Mouse (Mus musculus) forebrain, embryonic 13.5 days (tissue): ENCODE measurements at regions not wholly inside any gene's neighbourhood (a gene's known extent, or its start where the extent isn't known, plus 50 kb on each side); places are given as distances from the start of the nearest gene placed in this dataset.

ENCODE experiments used
- ATAC-seq: fragments of 200-750 bp; cut with Nextera tagmentation; 2 replicates; pipeline ENCODE4 v1.8.0; 2017
- H3K27ac ChIP-seq: fragments of 300-500 bp; sonication (generic); 2 replicates; pipeline ENCODE4 v1.5.1; 2015; ENCODE audit warnings: inconsistent platforms, mild to moderate bottlenecking, moderate library complexity
- H3K27me3 ChIP-seq: fragments of 300-500 bp; sonication (generic); 2 replicates; pipeline ENCODE4 v1.6.1; 2015; ENCODE audit warnings: mild to moderate bottlenecking, inconsistent platforms
- H3K36me3 ChIP-seq: fragments of 300-500 bp; sonication (generic); 2 replicates; pipeline ENCODE4 v1.6.1; 2015; ENCODE audit warnings: mild to moderate bottlenecking, inconsistent platforms; ENCODE audit not compliant: poor library complexity, severe bottlenecking
- H3K4me1 ChIP-seq: fragments of 300-500 bp; sonication (generic); 2 replicates; pipeline ENCODE4 v1.6.1; 2015; ENCODE audit warnings: inconsistent platforms
- H3K4me2 ChIP-seq: fragments of 300-500 bp; sonication (generic); 2 replicates; pipeline ENCODE4 v1.6.1; 2015; ENCODE audit warnings: inconsistent platforms, mild to moderate bottlenecking, moderate library complexity
- H3K4me3 ChIP-seq: fragments of 300-500 bp; sonication (generic); 2 replicates; pipeline ENCODE4 v1.5.1; 2015; ENCODE audit warnings: mild to moderate bottlenecking, inconsistent platforms
- H3K9ac ChIP-seq: fragments of 300-500 bp; sonication (generic); 2 replicates; pipeline ENCODE4 v1.6.1; 2015; ENCODE audit warnings: mild to moderate bottlenecking, inconsistent platforms
- H3K9me3 ChIP-seq: fragments of 300-500 bp; sonication (generic); replicated peaks from 2 replicates; pipeline ENCODE4 v1.6.1; 2016; ENCODE audit warnings: inconsistent platforms
- WGBS: fragments of 180-500 bp; shearing (Covaris S2); methylation state at CpG from one replicate; pipeline ENCODE4 v1.1.7; 2015; 5-methylcytosine and 5-hydroxymethylcytosine counted together

DNA sequence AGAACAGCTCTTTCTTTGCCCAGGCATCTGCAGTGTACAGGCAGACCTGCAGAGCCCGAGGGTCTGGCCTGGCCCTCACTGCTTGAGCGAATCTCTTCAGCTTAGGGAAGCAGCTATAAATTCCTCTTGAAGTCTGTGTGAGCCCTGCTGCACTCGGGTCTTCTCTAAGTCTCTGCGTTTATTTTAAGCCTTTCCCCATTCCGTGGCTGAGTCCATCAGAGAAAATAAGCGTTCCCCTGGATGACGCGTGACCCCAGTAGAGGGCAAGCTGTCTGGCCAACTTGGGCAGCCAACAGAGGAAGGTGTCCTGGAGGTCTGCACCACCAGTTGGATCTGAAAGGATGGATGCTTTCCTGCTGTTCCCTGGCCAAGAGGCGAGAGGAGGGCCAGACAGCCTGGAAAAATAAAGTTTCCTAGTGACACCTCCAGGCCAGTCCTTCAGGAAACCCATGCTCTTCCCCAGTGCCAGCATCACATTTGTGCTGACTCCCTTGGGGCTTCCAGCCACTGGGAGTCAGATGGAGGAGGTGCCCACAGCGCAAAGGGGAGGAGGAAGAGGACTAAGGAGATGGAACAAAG, 213.9 kb upstream of the Tle3 start:
- Histone ChIP-seq H3K4me1 (peaks cover 41% of the 10 kb centered on the region), H3K27me3 (peaks cover 28% of the 10 kb centered on the region; the same call in 1 of the 2 replicates), H3K27ac (no peak overlapping the region), H3K4me2 (no peak overlapping the region), H3K4me3 (no peak overlapping the region), H3K36me3 (no peaks in the 10 kb centered on the region), H3K9ac (no peak overlapping the region), H3K9me3 (no peaks in the 10 kb centered on the region)
- ATAC-seq, result no peak
- 69% methylated on average over 10 of the region's 10 CpGs for WGBS

- Histone ChIP-seq H3K27me3 (peaks cover 33% of the 10 kb centered on the region; the same call in 1 of the 2 replicates), H3K9me3 (no peaks in the 10 kb centered on the region), H3K4me1 (peaks cover 47% of the 10 kb centered on the region), H3K4me3 (no peak overlapping the region), H3K36me3 (no peaks in the 10 kb centered on the region), H3K27ac (no peak overlapping the region), H3K9ac (no peak overlapping the region), H3K4me2 (no peak overlapping the region)
- ATAC-seq, result no peak
- WGBS, result 49% methylated on average over 2 of the region's 2 CpGs
Observed at GRCm38 (mm10) chr9:61159159-61159558, 213.0 kb upstream of the Tle3 start.

GRCm38 (mm10) chr9:61159616-61160015, 212.6 kb upstream of the Tle3 start:
- 77% methylated on average over 10 of the region's 10 CpGs for WGBS
- H3K9me3 ChIP-seq, result no peaks in the 10 kb centered on the region
- no peak for ATAC-seq
- H3K27ac ChIP-seq, result no peak overlapping the region
- no peak overlapping the region for H3K9ac ChIP-seq
- H3K4me2 ChIP-seq, result no peak overlapping the region
- H3K27me3 ChIP-seq, result peaks cover 33% of the 10 kb centered on the region; the same call in 1 of the 2 replicates
- no peak overlapping the region for H3K4me3 ChIP-seq
- H3K36me3 ChIP-seq, result no peaks in the 10 kb centered on the region
- peaks cover 48% of the 10 kb centered on the region for H3K4me1 ChIP-seq

DNA sequence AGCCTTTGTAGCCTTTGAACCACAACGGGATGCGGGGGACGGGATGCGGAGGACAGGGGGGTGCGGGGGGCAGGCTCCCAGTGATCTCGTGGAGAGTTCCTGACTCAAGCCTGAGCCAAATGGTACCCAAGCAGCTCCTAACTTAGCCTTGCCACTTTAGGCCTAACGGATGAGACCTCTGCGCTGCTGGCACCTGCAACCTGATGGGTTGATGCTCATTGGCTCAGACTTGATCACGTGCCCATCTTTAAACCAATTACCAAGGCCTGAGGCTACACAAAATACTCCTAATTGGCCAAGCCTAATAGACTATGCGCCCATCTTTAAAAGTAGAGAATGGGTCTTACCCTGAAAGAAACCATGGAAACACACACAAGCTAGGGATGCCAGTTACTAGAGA, 209.3 kb upstream of the Tle3 start:
- Histone ChIP-seq H3K9me3 (no peaks in the 10 kb centered on the region), H3K4me3 (no peak overlapping the region), H3K27ac (no peak overlapping the region), H3K4me1 (peaks cover 40% of the 10 kb centered on the region), H3K27me3 (peaks cover 22% of the 10 kb centered on the region; the same call in 1 of the 2 replicates), H3K36me3 (no peaks in the 10 kb centered on the region), H3K4me2 (no peak overlapping the region), H3K9ac (no peak overlapping the region)
- ATAC-seq, result no peak
- WGBS, result 77% methylated on average over 10 of the region's 10 CpGs

GRCm38 (mm10) chr9:61163671-61164288, 208.4 kb upstream of the Tle3 start:
- no peaks in the 10 kb centered on the region for H3K36me3 ChIP-seq
- H3K9ac ChIP-seq, result no peak overlapping the region
- 70% methylated on average over 19 of the region's 19 CpGs for WGBS
- no peak overlapping the region for H3K27ac ChIP-seq
- H3K4me1 ChIP-seq, result peaks cover 38% of the 10 kb centered on the region
- H3K9me3 ChIP-seq, result no peaks in the 10 kb centered on the region
- H3K4me3 ChIP-seq, result no peak overlapping the region
- H3K4me2 ChIP-seq, result no peak overlapping the region
- H3K27me3 ChIP-seq, result peaks cover 17% of the 10 kb centered on the region; the same call in 1 of the 2 replicates
- ATAC-seq, result no peak

DNA sequence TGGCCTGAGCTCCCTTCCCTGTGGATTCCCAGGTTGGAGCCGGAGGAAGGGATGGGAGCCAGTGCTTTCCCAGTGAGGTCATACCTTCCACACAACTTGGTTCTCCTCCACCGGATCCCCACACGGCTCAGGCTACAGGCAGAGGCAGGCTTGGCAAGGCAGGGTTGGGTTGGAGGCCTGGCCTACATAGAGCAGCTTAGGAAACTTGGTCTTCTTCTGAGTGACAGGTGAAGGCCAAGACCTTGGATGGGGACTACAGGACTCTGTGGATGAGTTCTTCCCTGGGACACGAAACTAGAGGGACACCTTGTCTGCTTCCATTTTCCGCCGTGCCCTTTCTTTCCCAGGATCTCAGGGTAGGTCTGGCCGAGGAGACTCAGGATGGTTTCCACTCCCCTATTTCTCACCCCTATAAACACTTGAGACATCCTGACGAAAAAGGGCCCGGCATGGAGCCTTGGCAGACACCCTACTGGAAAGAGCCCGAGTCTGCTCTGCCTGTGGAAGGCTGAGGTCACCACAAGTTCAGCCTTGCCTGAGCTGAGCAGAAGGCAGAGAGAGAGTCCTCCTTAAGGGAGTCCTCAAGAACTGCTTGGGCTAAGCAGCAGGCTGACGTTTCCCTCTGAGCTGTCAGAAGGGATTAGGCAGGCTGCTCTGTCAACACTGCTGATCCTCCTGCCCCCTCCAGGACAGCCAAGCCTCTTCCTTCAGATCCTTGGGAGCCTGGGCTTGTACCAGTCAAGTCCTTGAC, 207.5 kb upstream of the Tle3 start:
- Histone ChIP-seq H3K4me1 (peaks cover 33% of the 10 kb centered on the region), H3K27me3 (peaks cover 17% of the 10 kb centered on the region; the same call in 1 of the 2 replicates), H3K4me3 (no peak overlapping the region), H3K27ac (no peak overlapping the region; the same call in 1 of the 2 replicates), H3K9me3 (no peaks in the 10 kb centered on the region), H3K36me3 (no peaks in the 10 kb centered on the region), H3K4me2 (no peak overlapping the region), H3K9ac (no peak overlapping the region)
- 73% methylated on average over 11 of the region's 11 CpGs for WGBS
- ATAC-seq, result no peak

GRCm38 (mm10) chr9:61166115-61166514, 206.1 kb upstream of the Tle3 start:
- H3K9me3 ChIP-seq, result no peaks in the 10 kb centered on the region
- H3K4me3 ChIP-seq, result no peak overlapping the region
- H3K27ac ChIP-seq, result no peak overlapping the region
- H3K36me3 ChIP-seq, result no peaks in the 10 kb centered on the region
- H3K4me1 ChIP-seq, result peaks cover 33% of the 10 kb centered on the region
- H3K9ac ChIP-seq, result no peak overlapping the region
- H3K4me2 ChIP-seq, result no peak overlapping the region
- ATAC-seq, result no peak
- 77% methylated on average over 2 of the region's 2 CpGs for WGBS
- H3K27me3 ChIP-seq, result peaks cover 8% of the 10 kb centered on the region; the same call in 1 of the 2 replicates

- Histone ChIP-seq H3K4me3 (no peak overlapping the region), H3K4me1 (peaks cover 29% of the 10 kb centered on the region), H3K27ac (no peak overlapping the region), H3K27me3 (peaks cover 5% of the 10 kb centered on the region; the same call in 1 of the 2 replicates), H3K9ac (no peak overlapping the region), H3K9me3 (no peaks in the 10 kb centered on the region), H3K36me3 (no peaks in the 10 kb centered on the region), H3K4me2 (no peak overlapping the region)
- WGBS, result 87% methylated on average over 11 of the region's 11 CpGs
- ATAC-seq, result no peak
Observed at GRCm38 (mm10) chr9:61167097-61167842, 204.9 kb upstream of the Tle3 start.

DNA sequence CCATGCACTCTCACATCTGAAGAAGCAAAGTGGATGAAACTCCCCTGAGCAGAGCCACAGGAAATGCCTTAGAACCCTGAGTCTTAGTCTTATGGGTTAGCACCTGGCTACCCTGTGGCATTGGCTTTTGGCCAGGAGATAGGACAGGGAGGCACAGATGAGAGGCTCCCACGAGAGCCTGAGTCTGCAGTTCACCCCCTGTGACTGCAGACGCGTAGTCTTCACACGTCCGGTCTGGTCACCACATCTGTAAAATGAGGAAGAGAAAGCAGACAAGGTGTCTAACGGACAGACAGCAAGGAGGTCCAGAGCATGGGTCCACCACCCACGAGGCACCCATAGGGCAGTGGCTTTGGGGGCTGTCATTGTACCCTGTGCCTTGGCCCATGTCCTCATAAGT, 203.2 kb upstream of the Tle3 start:
- Histone ChIP-seq H3K4me3 (no peak overlapping the region), H3K27me3 (no peaks in the 10 kb centered on the region; the same call in 1 of the 2 replicates), H3K9ac (no peak overlapping the region), H3K4me1 (peaks cover 18% of the 10 kb centered on the region; the same call in 1 of the 2 replicates), H3K36me3 (no peaks in the 10 kb centered on the region), H3K9me3 (no peaks in the 10 kb centered on the region), H3K27ac (no peak overlapping the region), H3K4me2 (no peak overlapping the region)
- no peak for ATAC-seq
- WGBS, result 86% methylated on average over 7 of the region's 7 CpGs

DNA sequence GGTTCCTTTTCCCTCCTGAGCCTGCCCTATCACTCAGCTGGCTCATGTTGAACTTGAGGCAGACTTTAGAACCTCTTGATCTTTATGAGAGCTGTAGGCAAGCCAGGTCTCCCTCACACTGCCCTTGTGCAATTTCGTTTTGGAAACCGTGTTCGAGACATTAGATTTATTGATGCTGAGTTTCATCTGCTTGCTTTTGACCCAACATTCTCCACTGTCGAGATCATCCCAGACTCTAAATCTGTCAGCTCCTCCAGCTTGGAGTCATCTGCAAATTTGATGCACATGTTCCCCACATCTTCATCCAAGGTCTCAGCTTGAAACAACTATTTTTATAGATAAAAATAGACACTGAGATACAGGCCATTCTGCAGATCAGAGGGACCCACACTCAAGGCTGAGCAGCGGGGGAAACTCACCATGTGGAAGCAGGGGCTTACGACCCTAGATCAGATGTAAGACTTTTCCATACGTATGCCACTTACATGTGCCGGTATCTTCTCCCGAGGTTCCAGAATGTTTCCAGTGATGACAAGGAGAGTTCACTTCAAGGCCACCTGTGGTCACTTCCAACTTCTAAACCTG, 202.6 kb upstream of the Tle3 start:
- no peak for ATAC-seq
- Histone ChIP-seq H3K9ac (no peak overlapping the region), H3K4me3 (no peak overlapping the region), H3K4me2 (no peak overlapping the region), H3K27ac (no peak overlapping the region), H3K36me3 (no peaks in the 10 kb centered on the region), H3K27me3 (no peaks in the 10 kb centered on the region; the same call in 1 of the 2 replicates), H3K4me1 (peaks cover 12% of the 10 kb centered on the region; the same call in 1 of the 2 replicates), H3K9me3 (no peaks in the 10 kb centered on the region)
- WGBS, result 95% methylated on average over 9 of the region's 9 CpGs

DNA sequence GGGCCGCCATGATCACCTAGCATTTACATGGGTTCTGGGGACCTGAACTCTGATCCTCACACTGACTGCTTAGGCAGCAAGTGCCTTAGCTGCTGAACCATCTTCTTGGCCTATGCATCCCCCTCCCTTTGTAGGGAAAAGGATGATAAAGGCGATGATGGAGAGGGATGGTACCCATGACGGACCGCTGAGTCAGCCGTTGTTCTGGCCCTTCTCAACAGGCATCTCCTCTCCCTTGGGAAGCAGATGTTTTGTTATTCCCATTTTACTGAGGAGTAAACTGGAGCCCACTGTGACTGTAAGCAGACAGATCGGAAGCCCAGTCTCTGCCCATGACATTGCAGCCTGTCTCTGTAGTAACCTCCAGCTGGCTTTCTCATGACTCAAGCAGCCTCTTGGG, 201.2 kb upstream of the Tle3 start:
- 98% methylated on average over 6 of the region's 6 CpGs for WGBS

More for the DNA sequence above, 201.2 kb upstream of the Tle3 start:
- Histone ChIP-seq H3K36me3 (no peaks in the 10 kb centered on the region), H3K4me2 (no peak overlapping the region), H3K27ac (no peak overlapping the region), H3K9me3 (no peaks in the 10 kb centered on the region), H3K27me3 (no peaks in the 10 kb centered on the region; the same call in 1 of the 2 replicates), H3K4me1 (0 out of 2 replicates have a peak, but pooled peaks cover 6% of the 10 kb centered on the region), H3K9ac (no peak overlapping the region), H3K4me3 (no peak overlapping the region)
- ATAC-seq, result no peak
